Mouse (Mus musculus) hindbrain, embryonic 16.5 days (tissue): ENCODE measurements around the gene Ppp1r2. TPM values are rescaled to one million over a fixed set of nuclear protein-coding genes. Genes with fewer than 3 reads are reported as not detected.

Source experiments
- ATAC-seq: fragments of 200-750 bp; cut with Nextera tagmentation; 2 replicates; pipeline ENCODE4 v1.8.0; 2017; ENCODE audit warnings: moderate TSS enrichment, moderate library complexity
- H3K27ac ChIP-seq: fragments of 300-500 bp; sonication (generic); 2 replicates; pipeline ENCODE4 v1.5.1; 2014; ENCODE audit warnings: low read depth, mild to moderate bottlenecking, control low read depth, low read length, moderate library complexity
- H3K27me3 ChIP-seq: fragments of 300-500 bp; sonication (generic); replicated peaks from 2 replicates; pipeline ENCODE4 v1.6.1; 2014; ENCODE audit warnings: low read length; ENCODE audit not compliant: control insufficient read depth, insufficient read depth
- H3K36me3 ChIP-seq: fragments of 300-500 bp; sonication (generic); 2 replicates; pipeline ENCODE4 v1.6.1; 2014; ENCODE audit warnings: mild to moderate bottlenecking, low read length, moderate library complexity, mixed read lengths; ENCODE audit not compliant: control insufficient read depth, insufficient read depth
- H3K4me1 ChIP-seq: fragments of 300-500 bp; sonication (generic); 2 replicates; pipeline ENCODE4 v1.6.1; 2014; ENCODE audit warnings: low read depth, low read length; ENCODE audit not compliant: control insufficient read depth, insufficient read depth
- H3K4me2 ChIP-seq: fragments of 300-500 bp; sonication (generic); 2 replicates; pipeline ENCODE4 v1.6.1; 2014; ENCODE audit warnings: mild to moderate bottlenecking, low read length, control low read depth, moderate library complexity
- H3K4me3 ChIP-seq: fragments of 300-500 bp; sonication (generic); 2 replicates; pipeline ENCODE4 v1.5.1; 2014; ENCODE audit warnings: mild to moderate bottlenecking, low read length, control low read depth, moderate library complexity
- H3K9ac ChIP-seq: fragments of 300-500 bp; sonication (generic); 2 replicates; pipeline ENCODE4 v1.6.1; 2014; ENCODE audit warnings: low read depth, mild to moderate bottlenecking, control low read depth, low read length, moderate library complexity
- H3K9me3 ChIP-seq: fragments of 300-500 bp; sonication (generic); 2 replicates; pipeline ENCODE4 v1.6.1; 2014; ENCODE audit warnings: mild to moderate bottlenecking, low read length, moderate library complexity; ENCODE audit not compliant: control insufficient read depth
- WGBS: fragments of 180-500 bp; shearing (Covaris S2); extraction: QIAGEN DNeasy Blood & Tissue Kit; methylation state at CpG from one replicate; pipeline ENCODE4 v1.1.7; 2014; 5-methylcytosine and 5-hydroxymethylcytosine counted together
- polyA plus RNA-seq: library from polyadenylated mRNA; unstranded; fragments of >200 nt; fragmentation: Nextera tagmentation; extraction: Ambion mirVana; gene quantifications from 2 replicates; pipeline ENCODE4 v1.2.1, GENCODE M21; 2015

Gene Ppp1r2
- polyA plus RNA-seq, 1 experiment from 2014 or later: 95.0 TPM

GRCm38 (mm10) chr16:31247442-31247841 lies 27.6 kb downstream of the Ppp1r2 start:
- no peak overlapping the region for H3K4me3 ChIP-seq
- no peak overlapping the region for H3K27ac ChIP-seq
- no peaks in the 10 kb centered on the region for H3K27me3 ChIP-seq
- 84% methylated on average over 7 of the region's 7 CpGs for WGBS
- no peaks in the 10 kb centered on the region for H3K36me3 ChIP-seq
- H3K9me3 ChIP-seq: no peaks in the 10 kb centered on the region
- no peaks in the 10 kb centered on the region for H3K4me1 ChIP-seq
- ATAC-seq: no peak
- no peak overlapping the region for H3K4me2 ChIP-seq
- H3K9ac ChIP-seq: no peak overlapping the region

- H3K9me3 ChIP-seq: no peaks in the 10 kb centered on the region
- H3K4me1 ChIP-seq: no peaks in the 10 kb centered on the region
- H3K36me3 ChIP-seq: no peaks in the 10 kb centered on the region
- 90% methylated on average over 3 of the region's 3 CpGs for WGBS
- no peak overlapping the region for H3K9ac ChIP-seq
- no peak for ATAC-seq
- no peak overlapping the region for H3K4me3 ChIP-seq
- H3K27ac ChIP-seq: no peak overlapping the region
- no peak overlapping the region for H3K4me2 ChIP-seq
- H3K27me3 ChIP-seq: no peaks in the 10 kb centered on the region
These were observed 31.0 kb downstream of the Ppp1r2 start for GRCm38 (mm10) chr16:31244053-31244452.

- H3K9ac ChIP-seq: no peak overlapping the region
- H3K4me1 ChIP-seq: no peaks in the 10 kb centered on the region
- 83% methylated on average over 9 of the region's 9 CpGs for WGBS
- ATAC-seq: no peak
- H3K36me3 ChIP-seq: no peaks in the 10 kb centered on the region
- no peak overlapping the region for H3K4me2 ChIP-seq
- no peaks in the 10 kb centered on the region for H3K9me3 ChIP-seq
- no peak overlapping the region for H3K27ac ChIP-seq
- no peak overlapping the region for H3K4me3 ChIP-seq
- no peaks in the 10 kb centered on the region for H3K27me3 ChIP-seq
These were observed 33.6 kb downstream of the Ppp1r2 start for GRCm38 (mm10) chr16:31241433-31241832.

GRCm38 (mm10) chr16:31240569-31240968 lies 34.5 kb downstream of the Ppp1r2 start:
- Histone ChIP-seq H3K4me3 (no peak overlapping the region), H3K4me2 (no peak overlapping the region), H3K9me3 (no peaks in the 10 kb centered on the region), H3K4me1 (no peaks in the 10 kb centered on the region), H3K36me3 (no peaks in the 10 kb centered on the region), H3K9ac (no peak overlapping the region), H3K27me3 (no peaks in the 10 kb centered on the region), H3K27ac (no peak overlapping the region)
- no peak for ATAC-seq
- 96% methylated on average over 8 of the region's 8 CpGs for WGBS

GRCm38 (mm10) chr16:31238281-31238680 lies 36.8 kb downstream of the Ppp1r2 start:
- no peak overlapping the region for H3K9ac ChIP-seq
- no peak overlapping the region for H3K4me2 ChIP-seq
- H3K9me3 ChIP-seq: no peaks in the 10 kb centered on the region
- peaks cover 4% of the 10 kb centered on the region; the same call in 1 of the 2 replicates for H3K4me1 ChIP-seq
- no peaks in the 10 kb centered on the region for H3K27me3 ChIP-seq
- ATAC-seq: no peak
- no peaks in the 10 kb centered on the region for H3K36me3 ChIP-seq
- H3K4me3 ChIP-seq: no peak overlapping the region
- WGBS: 87% methylated on average over 5 of the region's 5 CpGs
- H3K27ac ChIP-seq: no peak overlapping the region

GRCm38 (mm10) chr16:31235457-31236310 lies 39.4 kb downstream of the Ppp1r2 start:
- Histone ChIP-seq H3K4me3 (no peak overlapping the region), H3K4me1 (peaks cover 4% of the 10 kb centered on the region), H3K27ac (no peak overlapping the region), H3K4me2 (0 out of 2 replicates have a peak overlapping the region, but pooled peaks have one; percentile 9), H3K36me3 (no peaks in the 10 kb centered on the region), H3K9ac (0 out of 2 replicates have a peak overlapping the region, but pooled peaks have one; percentile 4), H3K27me3 (no peaks in the 10 kb centered on the region), H3K9me3 (no peaks in the 10 kb centered on the region)
- 31% methylated on average over 17 of the region's 18 CpGs for WGBS
- ATAC-seq: no peak

GRCm38 (mm10) chr16:31234808-31235456 lies 40.1 kb downstream of the Ppp1r2 start:
- no peaks in the 10 kb centered on the region for H3K27me3 ChIP-seq
- H3K4me2 ChIP-seq: no peak overlapping the region
- ATAC-seq: no peak
- no peaks in the 10 kb centered on the region for H3K9me3 ChIP-seq
- no peak overlapping the region for H3K27ac ChIP-seq
- no peaks in the 10 kb centered on the region for H3K36me3 ChIP-seq
- H3K4me3 ChIP-seq: no peak overlapping the region
- peaks cover 4% of the 10 kb centered on the region for H3K4me1 ChIP-seq
- WGBS: 74% methylated on average over 12 of the region's 12 CpGs
- H3K9ac ChIP-seq: no peak overlapping the region

GRCm38 (mm10) chr16:31234356-31234755 lies 40.7 kb downstream of the Ppp1r2 start:
- no peak for ATAC-seq
- H3K4me1 ChIP-seq: peaks cover 4% of the 10 kb centered on the region
- H3K36me3 ChIP-seq: no peaks in the 10 kb centered on the region
- no peak overlapping the region for H3K9ac ChIP-seq
- no peak overlapping the region; the same call in none of the 2 replicates for H3K4me2 ChIP-seq
- no peak overlapping the region for H3K4me3 ChIP-seq
- H3K27me3 ChIP-seq: no peaks in the 10 kb centered on the region
- H3K9me3 ChIP-seq: no peaks in the 10 kb centered on the region
- H3K27ac ChIP-seq: no peak overlapping the region
- WGBS: 31% methylated on average over 3 of the region's 3 CpGs
